Mouse (Mus musculus): ENCODE results near the gene Hyal1. TPM values are rescaled to one million over a fixed set of nuclear protein-coding genes. Genes with fewer than 3 reads are reported as not detected.
"Not testable (repeated sequence)": the region's sequence is repeated elsewhere in the genome, so short reads cannot be mapped to it uniquely, and the experiment has no call there.

Hyal1 gene
- total RNA-seq, 2 experiments from 2014 or later: 1.4 to 1.5 TPM

DNA sequence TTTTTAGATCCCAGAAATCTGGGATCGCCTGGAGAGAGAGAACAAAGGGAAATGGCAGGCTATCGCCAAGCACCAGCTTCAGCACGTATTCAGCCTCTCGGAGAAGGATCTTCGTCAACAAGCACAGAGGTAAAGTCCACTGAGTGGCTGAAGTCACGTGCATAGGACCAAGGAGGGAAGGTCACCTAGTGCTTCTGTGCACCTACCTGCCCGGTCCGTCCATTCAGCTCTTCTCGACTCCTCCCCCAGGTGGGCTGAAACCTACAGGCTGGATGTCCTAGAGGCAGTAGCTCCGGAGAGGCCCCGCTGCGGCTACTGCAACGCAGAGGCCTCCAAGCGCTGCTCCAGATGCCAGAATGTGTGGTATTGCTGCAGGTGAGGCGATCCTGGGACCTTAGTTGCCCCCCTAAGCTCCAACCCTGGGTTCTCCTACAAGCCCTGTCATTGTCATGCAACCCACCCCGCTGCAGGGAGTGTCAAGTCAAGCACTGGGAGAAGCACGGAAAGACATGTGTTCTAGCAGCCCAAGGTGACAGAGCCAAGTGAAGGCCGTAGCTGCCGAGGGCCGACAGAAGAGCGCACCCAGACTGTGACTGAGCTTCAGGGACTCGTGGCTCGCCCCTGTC, 26.1 kb upstream of the Hyal1 start:
- DNase-seq (ENCODE audit: low spot score): no peak

- DNase-seq (ENCODE audit: low spot score): peak; percentile 66
Observed at GRCm38 (mm10) chr9:107551117-107551889, 25.4 kb upstream of the Hyal1 start, which contains the start of gene Rassf1. TSS of gene Rassf1 (plus strand) at chr9:107551555.

- no peak for DNase-seq (ENCODE audit: low spot score)
Observed at GRCm38 (mm10) chr9:107551890-107552355, 24.8 kb upstream of the Hyal1 start.

- no peak for DNase-seq (ENCODE audit: low spot score)
Observed at GRCm38 (mm10) chr9:107552690-107553393, 23.9 kb upstream of the Hyal1 start.

DNA sequence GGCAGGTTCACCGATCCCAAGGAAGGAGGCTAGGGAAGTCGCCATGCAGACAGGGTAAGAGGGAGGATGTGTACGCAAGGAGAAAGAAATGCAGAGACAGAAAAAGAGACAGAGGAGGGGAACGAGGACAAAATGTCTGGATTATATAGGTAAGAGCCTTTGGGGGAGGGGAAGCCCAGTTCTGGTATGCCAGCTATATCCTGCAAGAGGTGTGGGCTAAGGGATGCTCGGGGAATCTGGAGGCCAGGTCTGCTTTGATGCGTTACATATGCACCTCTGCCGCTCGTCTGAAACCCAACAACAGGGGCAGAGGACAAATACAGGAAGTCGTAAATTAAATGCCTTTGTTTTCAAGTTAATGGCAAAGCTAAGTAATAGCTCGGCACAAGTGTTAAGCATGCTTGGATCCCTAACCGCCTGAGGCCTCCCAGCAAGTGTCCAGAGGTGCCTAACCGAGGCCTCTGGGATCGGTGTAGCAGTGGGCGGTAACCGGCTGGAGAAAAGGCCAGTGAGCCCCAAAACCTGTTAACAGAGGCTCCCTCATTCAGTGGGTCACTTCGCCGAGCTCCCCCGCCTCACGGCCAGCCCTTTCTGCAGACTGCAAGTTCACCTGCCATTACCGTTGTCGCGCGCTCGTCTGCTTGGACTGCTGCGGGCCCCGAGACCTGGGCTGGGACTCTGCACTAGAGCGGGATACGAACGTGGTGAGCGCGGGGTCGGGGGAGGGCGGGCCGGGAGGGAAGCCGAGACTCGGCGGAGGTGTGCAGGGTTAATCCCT, 23.0 kb upstream of the Hyal1 start:
- no peak for DNase-seq (ENCODE audit: low spot score)

GRCm38 (mm10) chr9:107554319-107554825, 22.4 kb upstream of the Hyal1 start:
- peak; percentile 94 for DNase-seq (ENCODE audit: low spot score)

DNA sequence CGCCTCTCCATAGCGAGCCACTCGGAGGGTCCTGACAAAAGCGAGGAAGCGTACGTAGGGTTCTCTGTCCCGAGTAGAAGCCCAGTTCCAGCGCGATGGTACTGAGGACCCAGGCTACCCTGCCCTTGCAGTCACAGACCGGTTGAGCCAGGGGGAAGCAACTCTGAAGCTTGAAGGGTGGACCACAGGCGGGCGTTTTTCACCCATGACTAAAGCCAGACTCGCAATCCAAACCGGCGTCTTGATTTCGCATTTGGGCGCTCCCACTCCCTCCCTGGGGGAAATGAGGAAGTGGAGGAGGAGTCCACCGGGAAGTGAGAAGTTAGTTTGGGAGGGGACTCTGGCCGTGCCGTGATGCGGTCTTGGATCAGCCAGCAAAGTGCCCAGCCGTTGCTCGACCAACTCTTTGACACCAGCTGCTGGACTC, 21.7 kb upstream of the Hyal1 start:
- DNase-seq (ENCODE audit: low spot score): peak; percentile 78

GRCm38 (mm10) chr9:107555701-107556100, 21.0 kb upstream of the Hyal1 start:
- DNase-seq (ENCODE audit: low spot score): no peak

GRCm38 (mm10) chr9:107556346-107556745, 20.4 kb upstream of the Hyal1 start:
- no peak for DNase-seq (ENCODE audit: low spot score)

GRCm38 (mm10) chr9:107563029-107563581, 13.6 kb upstream of the Hyal1 start, which contains the start of gene Tusc2:
TSS of gene Tusc2 (plus strand) at chr9:107563255.
- peak; percentile 96 for DNase-seq (ENCODE audit: low spot score)

DNA sequence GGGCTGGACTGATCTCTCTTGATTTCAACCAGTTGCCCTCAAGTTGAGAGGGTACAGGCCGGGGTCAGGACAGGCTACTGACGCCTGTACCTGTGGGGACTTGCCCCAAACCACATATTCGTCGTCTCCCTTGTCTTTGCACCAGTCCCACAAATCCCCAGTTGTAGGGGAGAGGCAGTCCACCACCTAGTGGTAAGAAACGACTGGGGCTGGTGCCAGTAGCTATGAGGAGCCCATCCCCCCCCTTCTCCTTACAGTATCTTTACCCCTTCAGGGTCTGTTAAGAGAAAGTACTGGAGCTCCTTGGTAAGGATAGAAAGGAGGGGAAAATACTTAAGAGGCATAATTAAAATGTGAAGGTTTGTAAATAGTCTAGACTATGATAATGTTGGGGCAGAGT, 11.2 kb upstream of the Hyal1 start:
- DNase-seq (ENCODE audit: low spot score): not testable (repeated sequence)

- peak; percentile 86 for DNase-seq (ENCODE audit: low spot score)
Observed at GRCm38 (mm10) chr9:107566041-107566709, 10.6 kb upstream of the Hyal1 start.

DNA sequence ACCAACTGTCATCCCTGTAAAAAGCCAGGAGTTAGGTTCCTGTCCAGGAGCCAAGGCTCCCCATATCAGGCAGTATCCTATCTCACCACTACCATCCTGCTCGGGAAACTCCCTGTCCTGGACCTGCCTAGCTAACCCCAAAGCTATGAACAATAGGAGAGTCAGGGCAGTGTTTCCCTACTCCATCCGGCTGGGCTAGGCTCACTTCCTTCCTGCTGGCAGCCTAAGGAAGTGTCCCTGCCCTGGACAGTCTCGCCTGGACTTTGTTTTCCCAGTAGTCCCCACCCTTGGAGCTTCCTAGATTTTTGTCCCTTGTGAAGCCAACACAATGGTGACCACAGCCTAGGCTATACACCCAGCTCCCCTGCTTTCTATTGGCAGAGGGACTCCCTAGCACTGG, 9.9 kb upstream of the Hyal1 start:
- DNase-seq (ENCODE audit: low spot score): peak; percentile 37

DNA sequence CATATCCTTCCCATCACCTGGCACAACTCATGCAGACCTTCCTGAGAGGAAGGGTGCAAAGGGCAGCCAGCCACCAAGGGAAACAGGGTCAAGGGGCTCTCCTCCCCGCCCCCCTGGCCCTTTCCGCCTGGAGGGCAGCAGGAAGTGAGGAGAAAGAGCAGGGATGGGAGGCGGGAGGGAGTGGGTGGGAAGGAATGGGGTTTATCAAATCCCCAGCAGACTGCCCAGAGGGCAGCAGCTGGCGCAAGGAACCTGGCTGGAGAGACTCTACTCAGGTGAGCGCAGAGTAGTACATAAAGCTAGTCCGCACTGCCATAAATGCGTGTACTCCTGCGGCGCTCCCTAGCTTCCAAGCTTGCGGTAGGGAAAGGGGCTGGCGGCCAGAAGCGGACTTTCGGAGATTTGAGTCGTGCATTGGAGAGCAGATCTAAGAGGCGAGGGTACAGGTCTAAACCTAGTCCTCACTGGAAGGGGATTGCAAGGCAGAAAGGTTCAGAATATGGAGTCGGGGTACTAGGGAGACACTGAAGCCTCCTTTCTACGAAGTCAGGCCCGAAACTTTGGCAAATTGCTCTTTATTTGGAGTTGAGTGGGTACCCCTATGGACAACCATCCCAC, 8.9 kb upstream of the Hyal1 start, which contains the start of gene Hyal2:
Hyal2 (plus strand) TSS at position 244 of the 618 bp plus-strand sequence.
- DNase-seq (ENCODE audit: low spot score): no peak

- peak; percentile 87 for DNase-seq (ENCODE audit: low spot score)
Observed at GRCm38 (mm10) chr9:107568331-107569261, 8.1 kb upstream of the Hyal1 start.

- DNase-seq (ENCODE audit: low spot score): no peak
Observed at GRCm38 (mm10) chr9:107569270-107569669, 7.5 kb upstream of the Hyal1 start.

DNA sequence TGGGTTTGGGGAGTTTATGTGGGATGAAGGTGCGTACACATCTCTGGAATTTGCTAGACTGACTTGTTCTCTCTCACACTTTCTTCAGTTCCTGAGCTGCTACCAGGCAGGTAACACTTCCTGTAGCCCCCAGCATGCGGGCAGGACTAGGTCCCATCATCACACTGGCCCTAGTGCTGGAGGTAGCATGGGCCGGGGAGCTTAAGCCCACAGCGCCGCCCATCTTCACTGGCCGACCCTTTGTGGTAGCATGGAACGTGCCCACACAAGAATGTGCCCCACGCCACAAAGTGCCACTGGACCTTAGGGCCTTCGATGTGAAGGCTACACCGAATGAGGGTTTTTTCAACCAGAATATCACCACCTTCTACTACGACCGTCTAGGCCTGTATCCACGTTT, 6.7 kb upstream of the Hyal1 start:
- no peak for DNase-seq (ENCODE audit: low spot score)

DNA sequence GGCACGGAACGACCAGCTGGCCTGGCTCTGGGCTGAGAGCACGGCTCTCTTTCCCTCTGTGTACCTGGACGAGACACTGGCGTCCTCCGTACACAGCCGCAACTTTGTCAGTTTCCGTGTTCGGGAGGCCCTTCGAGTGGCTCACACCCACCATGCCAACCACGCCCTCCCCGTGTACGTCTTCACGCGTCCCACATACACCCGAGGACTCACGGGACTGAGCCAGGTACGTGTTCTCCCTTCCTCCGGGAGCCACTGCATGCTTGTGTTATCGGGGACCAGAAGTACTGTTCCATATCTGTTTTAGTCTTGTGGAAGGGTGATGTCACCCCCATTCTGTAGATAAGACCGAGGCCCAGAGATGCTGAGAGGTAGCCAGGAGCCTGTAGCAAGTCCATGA, 5.9 kb upstream of the Hyal1 start:
- no peak for DNase-seq (ENCODE audit: low spot score)
